Mouse (Mus musculus): ENCODE data around the gene Mvp.

The Mvp gene

GRCm38 (mm10) chr7:127014320-127014719, at the start of gene Mvp:
Mvp (minus strand) TSS chr7:127014621.
- no peak for DNase-seq (ENCODE audit: extremely low read depth, low read depth)

- no peak for DNase-seq (ENCODE audit: extremely low read depth, low read depth)
These were observed 40.7 kb upstream of the Mvp start for GRCm38 (mm10) chr7:127055026-127055585.

- DNase-seq (ENCODE audit: extremely low read depth, low read depth): peak; percentile 76
These were observed 27.6 kb upstream of the Mvp start, which contains the start of gene Kif22 for GRCm38 (mm10) chr7:127041851-127042672. Kif22 (minus strand) TSS chr7:127042471.

GRCm38 (mm10) chr7:127031244-127031643, 16.8 kb upstream of the Mvp start:
- no peak for DNase-seq (ENCODE audit: extremely low read depth, low read depth)

GRCm38 (mm10) chr7:127030172-127030571, 15.8 kb upstream of the Mvp start:
- DNase-seq (ENCODE audit: extremely low read depth, low read depth): no peak

- no peak for DNase-seq (ENCODE audit: extremely low read depth, low read depth)
These were observed 13.5 kb upstream of the Mvp start for GRCm38 (mm10) chr7:127027885-127028284.

GRCm38 (mm10) chr7:127026984-127027726, 12.7 kb upstream of the Mvp start, which contains the start of gene Maz:
Maz (minus strand) TSS chr7:127027037.
- peak; percentile 96 for DNase-seq (ENCODE audit: extremely low read depth, low read depth)

GRCm38 (mm10) chr7:127026616-127026983, 12.2 kb upstream of the Mvp start:
- no peak for DNase-seq (ENCODE audit: extremely low read depth, low read depth)

- DNase-seq (ENCODE audit: extremely low read depth, low read depth): no peak
These were observed 11.8 kb upstream of the Mvp start for GRCm38 (mm10) chr7:127026161-127026600.

GRCm38 (mm10) chr7:127025556-127026160, 11.2 kb upstream of the Mvp start:
- no peak for DNase-seq (ENCODE audit: extremely low read depth, low read depth)

- peak; percentile 70 for DNase-seq (ENCODE audit: extremely low read depth, low read depth)
These were observed 10.5 kb upstream of the Mvp start for GRCm38 (mm10) chr7:127024755-127025555.

- DNase-seq (ENCODE audit: extremely low read depth, low read depth): no peak
These were observed 9.7 kb upstream of the Mvp start for GRCm38 (mm10) chr7:127023896-127024690.

GRCm38 (mm10) chr7:127023272-127023691, 8.9 kb upstream of the Mvp start:
- DNase-seq (ENCODE audit: extremely low read depth, low read depth): no peak

GRCm38 (mm10) chr7:127022528-127023271, 8.3 kb upstream of the Mvp start:
- DNase-seq (ENCODE audit: extremely low read depth, low read depth): no peak

- DNase-seq (ENCODE audit: extremely low read depth, low read depth): no peak
These were observed 7.4 kb upstream of the Mvp start for GRCm38 (mm10) chr7:127021563-127022527.

- DNase-seq (ENCODE audit: extremely low read depth, low read depth): no peak
These were observed 6.6 kb upstream of the Mvp start, which contains the start of the genes Gm42742 and Prrt2 for GRCm38 (mm10) chr7:127020901-127021562. Gm42742 (minus strand) TSS chr7:127021097. Prrt2 (minus strand) TSS chr7:127021211.

- no peak for DNase-seq (ENCODE audit: extremely low read depth, low read depth)
These were observed 6.1 kb upstream of the Mvp start for GRCm38 (mm10) chr7:127020491-127020890.
